Mouse (Mus musculus) hindlimb bud, embryonic 11.5 days (tissue): ENCODE measurements around the gene Patz1.
A peak's percentile ranks its signal among the peaks of the same experiment; 100 is the strongest.

Source experiments
- DNase-seq: peaks from one replicate; pipeline ENCODE4 v3.0.0-alpha.2; 2012; ENCODE audit warnings: low read depth, low spot score; ENCODE audit errors: extremely low spot score

The Patz1 gene

GRCm38 (mm10) chr11:3329891-3330451, 41.3 kb downstream of the Patz1 start, which contains the start of gene Pik3ip1:
Pik3ip1 (plus strand) TSS chr11:3330401.
- no peak for DNase-seq

- DNase-seq, result no peak
These were observed 41.9 kb downstream of the Patz1 start for GRCm38 (mm10) chr11:3330566-3330965.

GRCm38 (mm10) chr11:3330991-3331750, 42.5 kb downstream of the Patz1 start:
- no peak for DNase-seq

DNA sequence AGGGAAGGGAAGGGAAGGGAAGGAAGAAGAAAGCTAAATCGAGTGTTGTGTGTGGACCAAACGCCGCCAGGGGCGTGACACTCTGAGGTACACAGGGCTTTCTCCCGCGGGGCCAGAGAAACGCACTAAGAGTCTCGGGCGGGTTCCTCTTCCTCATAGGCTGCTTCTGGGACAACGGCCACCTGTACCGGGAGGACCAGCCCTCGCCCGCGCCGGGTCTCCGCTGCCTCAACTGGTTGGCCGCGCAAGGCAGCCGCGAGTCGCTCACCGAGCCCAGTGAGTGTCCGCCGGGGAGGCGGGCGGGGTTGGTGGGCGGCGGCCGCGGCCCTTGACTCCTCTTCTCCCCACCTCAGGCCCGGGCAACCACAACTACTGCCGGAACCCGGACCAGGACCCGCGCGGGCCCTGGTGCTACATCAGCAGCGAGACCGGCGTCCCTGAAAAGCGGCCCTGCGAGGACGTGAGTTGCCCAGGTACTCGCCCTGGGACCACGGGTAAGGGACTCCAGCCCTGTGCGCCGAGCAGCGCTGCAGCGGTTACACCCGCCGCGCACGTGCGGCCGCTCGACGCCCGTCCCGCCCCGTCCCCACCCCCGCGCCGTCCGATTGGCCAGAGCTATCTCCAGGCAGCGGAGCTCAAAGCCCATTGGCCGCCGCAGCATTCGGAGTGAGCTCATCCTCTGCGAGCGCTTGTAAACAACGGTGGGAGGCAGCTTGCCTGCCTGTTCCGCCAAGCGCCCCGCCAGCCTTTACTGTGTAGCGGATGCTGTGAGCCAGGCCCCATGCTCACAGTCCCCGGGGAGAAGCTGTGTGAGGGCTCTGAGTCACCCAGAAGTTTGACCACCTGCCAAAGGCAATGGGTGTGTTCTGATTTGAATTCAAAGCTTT, 43.3 kb downstream of the Patz1 start:
- DNase-seq, result no peak

- DNase-seq, result no peak
These were observed 44.5 kb downstream of the Patz1 start for GRCm38 (mm10) chr11:3333111-3333695.

DNA sequence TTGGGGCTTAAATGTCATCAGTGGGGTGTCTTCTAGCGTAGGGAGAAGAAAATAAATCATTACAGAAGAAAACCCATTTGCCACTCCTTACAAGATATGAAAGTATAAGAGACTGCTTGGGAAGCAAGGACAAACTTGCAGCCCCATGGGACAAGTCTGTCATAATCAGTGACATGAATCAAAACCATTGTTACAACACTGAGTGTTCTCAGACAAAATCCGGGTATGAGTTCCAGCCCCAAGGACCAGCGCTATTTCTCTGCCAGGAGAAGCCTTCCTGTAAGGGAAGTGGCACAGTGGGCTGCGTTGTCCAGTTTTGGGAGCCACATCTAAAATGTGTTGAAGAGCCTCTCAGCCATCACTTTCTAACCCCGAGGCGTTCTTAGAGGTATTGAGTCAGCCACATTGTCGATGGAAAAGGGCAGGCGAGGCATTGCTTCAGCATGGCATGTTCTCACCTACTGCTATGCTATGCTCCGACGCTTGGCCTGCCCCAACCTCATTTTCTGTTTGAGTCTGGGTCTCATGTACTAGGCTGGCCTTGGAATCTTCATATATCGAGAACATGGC, 45.6 kb downstream of the Patz1 start:
- no peak for DNase-seq

GRCm38 (mm10) chr11:3334711-3335316, 46.1 kb downstream of the Patz1 start:
- DNase-seq, result no peak

- DNase-seq, result no peak
These were observed 47.1 kb downstream of the Patz1 start for GRCm38 (mm10) chr11:3335651-3336216.

GRCm38 (mm10) chr11:3336602-3337001, 47.9 kb downstream of the Patz1 start:
- DNase-seq, result no peak

DNA sequence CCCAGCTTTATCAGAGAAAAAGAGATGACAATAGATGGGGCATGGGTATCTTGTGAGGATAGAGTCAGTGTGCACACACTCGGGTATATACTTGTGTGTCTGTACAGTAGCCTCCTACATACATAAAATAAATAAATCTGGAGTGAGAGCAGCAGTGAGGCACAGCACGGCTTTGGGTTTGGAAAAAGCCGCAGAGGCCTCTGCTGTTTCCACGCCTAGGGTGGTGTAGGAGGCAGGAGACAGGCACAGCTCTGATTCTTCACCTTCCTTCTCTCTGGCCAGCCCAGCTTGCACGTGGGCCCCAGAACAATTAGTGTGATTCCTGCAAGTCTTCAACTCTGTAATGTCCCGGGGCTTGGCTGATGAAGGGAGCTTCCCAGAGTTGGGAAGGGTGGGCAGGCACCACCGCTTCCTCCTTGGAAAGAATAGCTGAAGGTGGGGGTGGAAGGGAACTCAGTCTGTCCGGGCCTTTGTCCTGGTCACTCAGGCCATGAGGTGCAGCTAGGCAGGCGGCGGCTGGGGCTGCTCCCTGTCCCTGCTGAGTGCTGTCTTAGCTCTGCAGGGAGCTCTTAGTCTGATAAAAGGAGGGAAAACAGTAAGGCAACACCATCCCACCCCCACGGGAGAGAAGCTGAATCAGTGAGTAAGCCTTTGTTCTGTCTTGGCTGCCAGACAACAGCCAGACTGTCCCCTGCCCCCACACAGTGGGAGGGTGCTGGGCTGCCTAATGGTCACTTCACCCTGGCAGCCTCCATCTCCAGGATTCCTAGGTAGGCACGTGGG, 48.7 kb downstream of the Patz1 start:
- no peak for DNase-seq

GRCm38 (mm10) chr11:3337961-3338360, 49.3 kb downstream of the Patz1 start:
- no peak for DNase-seq

DNA sequence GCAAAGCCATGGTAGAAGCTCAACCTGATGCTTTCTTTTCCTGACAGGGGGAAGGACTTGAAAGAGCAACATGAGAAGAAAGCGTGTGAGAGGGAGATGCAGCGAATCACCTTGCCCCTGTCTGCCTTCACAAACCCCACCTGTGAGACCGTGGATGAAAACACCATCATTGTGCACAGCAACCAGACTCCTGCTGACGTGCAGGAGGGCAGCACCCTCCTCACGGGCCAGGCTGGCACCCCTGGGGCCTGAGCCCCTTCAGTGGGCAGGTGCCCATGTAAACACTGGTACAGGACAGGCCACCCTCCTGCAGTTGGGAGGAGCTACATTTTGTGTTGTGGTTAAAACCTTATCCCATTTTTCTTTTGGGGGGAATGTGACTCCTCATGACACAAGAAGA, 52.8 kb downstream of the Patz1 start:
- no peak for DNase-seq

DNA sequence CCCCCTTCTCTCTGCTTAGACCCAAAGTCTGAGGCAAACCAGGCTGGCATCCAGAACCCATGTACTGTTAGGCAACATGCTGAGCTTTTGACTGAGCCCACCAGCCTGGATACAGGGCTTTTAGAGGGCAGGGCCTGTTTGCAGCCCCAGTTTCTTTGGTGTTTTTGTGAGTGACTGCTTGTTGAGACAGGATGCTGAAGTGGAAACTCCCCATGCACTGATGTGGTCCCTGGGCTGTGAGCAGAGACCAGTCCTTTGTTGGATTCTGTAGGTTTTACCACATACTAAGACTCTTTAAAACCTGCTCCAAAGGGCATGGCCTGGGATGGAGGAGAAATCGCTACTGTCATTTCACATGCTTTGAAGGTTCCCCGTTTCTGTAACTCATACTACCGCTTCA, 56.2 kb downstream of the Patz1 start:
- DNase-seq, result no peak

GRCm38 (mm10) chr11:3346351-3346750, 57.7 kb downstream of the Patz1 start:
- DNase-seq, result no peak

GRCm38 (mm10) chr11:3347091-3347834, 58.6 kb downstream of the Patz1 start:
- DNase-seq, result peak; percentile 77

DNA sequence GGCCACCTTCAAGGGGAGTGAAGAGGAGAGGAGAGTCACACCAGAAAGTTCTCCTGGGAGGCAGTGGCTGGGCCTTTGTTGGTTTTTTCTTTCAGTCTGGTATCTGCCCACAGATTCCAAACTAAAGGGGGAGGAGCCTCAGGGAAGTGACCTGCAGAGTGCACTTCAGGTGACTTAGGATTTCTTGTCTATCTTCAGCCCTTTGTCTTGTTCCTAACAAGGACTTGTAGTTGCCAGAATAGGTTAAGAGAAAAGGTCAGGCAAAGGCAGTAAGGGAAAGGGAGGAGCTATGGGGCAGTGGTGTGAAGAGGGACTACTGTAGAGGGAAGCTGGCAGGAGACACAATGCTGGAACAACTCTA, 59.1 kb downstream of the Patz1 start:
- DNase-seq, result no peak

GRCm38 (mm10) chr11:3348576-3349342, 60.1 kb downstream of the Patz1 start:
- DNase-seq, result no peak

GRCm38 (mm10) chr11:3349343-3349695, 60.6 kb downstream of the Patz1 start:
- no peak for DNase-seq
